Mouse (Mus musculus) forebrain, embryonic 10.5 days (tissue): ENCODE measurements around the gene Gm45261. TPM values are rescaled to one million over a fixed set of nuclear protein-coding genes. Genes with fewer than 3 reads are reported as not detected.

Source experiments
- DNase-seq: peaks from one replicate; pipeline ENCODE4 v3.0.0-alpha.2; 2017; ENCODE audit warnings: low spot score; ENCODE audit errors: extremely low spot score
- H3K27ac ChIP-seq: fragments of 300-500 bp; sonication (generic); 2 replicates; pipeline ENCODE4 v1.5.1; 2016; ENCODE audit warnings: mild to moderate bottlenecking
- H3K27me3 ChIP-seq: fragments of 300-500 bp; sonication (generic); 2 replicates; pipeline ENCODE4 v1.6.1; 2016; ENCODE audit warnings: mild to moderate bottlenecking; ENCODE audit not compliant: poor library complexity, severe bottlenecking
- H3K36me3 ChIP-seq: fragments of 300-500 bp; sonication (generic); replicated peaks from 2 replicates; pipeline ENCODE4 v1.6.1; 2016; ENCODE audit warnings: mild to moderate bottlenecking, moderate library complexity
- H3K4me1 ChIP-seq: fragments of 300-500 bp; sonication (generic); 2 replicates; pipeline ENCODE4 v1.6.1; 2016
- H3K4me3 ChIP-seq: fragments of 300-500 bp; sonication (generic); 2 replicates; pipeline ENCODE4 v1.5.1; 2016; ENCODE audit warnings: mild to moderate bottlenecking, moderate library complexity
- H3K9me3 ChIP-seq: fragments of 300-500 bp; sonication (generic); 2 replicates; pipeline ENCODE4 v1.6.1; 2016; ENCODE audit warnings: mild to moderate bottlenecking, moderate library complexity
- WGBS: fragments of 180-500 bp; shearing (Covaris S2); methylation state at CpG from one replicate; pipeline ENCODE4 v1.1.7; 2016; 5-methylcytosine and 5-hydroxymethylcytosine counted together
- polyA plus RNA-seq: library from polyadenylated mRNA; unstranded; fragments of >200 nt; fragmentation: Nextera tagmentation; extraction: Ambion mirVana; gene quantifications from 2 replicates; pipeline ENCODE4 v1.2.1, GENCODE M21; 2016

Gene Gm45261
- polyA plus RNA-seq: not detected in 2 replicates

GRCm38 (mm10) chr1:80461348-80461747 is at the start of gene Gm45261:
Gene Gm45261, minus strand, starts transcription at chr1:80461448.
- H3K27ac ChIP-seq: no peak within 1 kb of the TSS
- no peak within 1 kb of the TSS for H3K4me3 ChIP-seq
- H3K36me3 ChIP-seq: no peaks in the 10 kb centered on the region
- H3K4me1 ChIP-seq: no peaks in the 10 kb centered on the region
- H3K9me3 ChIP-seq: no peaks in the 10 kb centered on the region
- no peaks in the 10 kb centered on the region for H3K27me3 ChIP-seq
- 83% methylated on average over 6 of the region's 6 CpGs for WGBS
- DNase-seq: no peak

DNA sequence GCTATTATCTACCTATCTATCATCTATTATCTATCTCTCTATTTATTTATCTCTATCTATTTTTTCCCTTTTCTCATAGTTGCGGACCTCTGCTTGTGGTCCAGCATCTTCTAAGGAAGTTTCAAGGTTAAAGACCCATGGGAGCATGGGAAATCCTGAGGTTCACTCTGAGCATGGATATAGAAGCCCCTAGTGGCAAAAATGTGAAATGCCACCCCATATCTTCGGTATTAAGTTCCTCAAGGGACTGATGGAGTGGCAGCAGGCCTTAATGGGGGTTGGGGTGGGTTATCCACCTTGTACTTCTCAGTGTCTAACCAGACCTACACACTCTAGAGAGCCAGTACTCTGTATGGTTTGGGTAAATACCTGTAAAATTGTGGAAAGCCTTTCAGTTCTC is 43.5 kb upstream of the Gm45261 start:
- Histone ChIP-seq H3K27ac (no peak overlapping the region), H3K4me1 (no peaks in the 10 kb centered on the region), H3K4me3 (no peak overlapping the region), H3K9me3 (no peaks in the 10 kb centered on the region), H3K36me3 (no peaks in the 10 kb centered on the region), H3K27me3 (no peaks in the 10 kb centered on the region)
- no peak for DNase-seq
- WGBS: 88% methylated on average over 2 of the region's 2 CpGs

DNA sequence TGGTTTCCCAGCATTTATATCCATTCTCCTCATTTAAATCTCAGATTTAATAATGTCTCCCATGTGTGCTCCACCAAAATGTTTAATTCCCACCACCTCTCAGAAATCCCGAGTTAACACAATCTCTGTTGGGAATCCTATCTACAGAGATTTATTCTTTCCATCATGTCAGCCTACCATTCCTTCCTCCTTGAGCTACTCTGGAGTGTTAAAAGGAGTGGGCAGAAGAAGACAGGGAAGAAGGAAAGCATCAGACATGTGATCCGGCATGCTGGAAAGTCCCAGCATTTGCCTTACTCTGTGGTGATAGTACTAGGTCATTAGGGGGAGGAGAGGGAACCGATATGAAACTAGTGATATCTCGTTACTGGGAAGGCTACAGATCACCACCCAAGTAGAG is 42.8 kb upstream of the Gm45261 start:
- no peaks in the 10 kb centered on the region for H3K27me3 ChIP-seq
- no peaks in the 10 kb centered on the region for H3K36me3 ChIP-seq
- no peaks in the 10 kb centered on the region for H3K4me1 ChIP-seq
- H3K27ac ChIP-seq: no peak overlapping the region
- no peak for DNase-seq
- 97% methylated on average over 4 of the region's 4 CpGs for WGBS
- no peak overlapping the region for H3K4me3 ChIP-seq
- H3K9me3 ChIP-seq: no peaks in the 10 kb centered on the region

DNA sequence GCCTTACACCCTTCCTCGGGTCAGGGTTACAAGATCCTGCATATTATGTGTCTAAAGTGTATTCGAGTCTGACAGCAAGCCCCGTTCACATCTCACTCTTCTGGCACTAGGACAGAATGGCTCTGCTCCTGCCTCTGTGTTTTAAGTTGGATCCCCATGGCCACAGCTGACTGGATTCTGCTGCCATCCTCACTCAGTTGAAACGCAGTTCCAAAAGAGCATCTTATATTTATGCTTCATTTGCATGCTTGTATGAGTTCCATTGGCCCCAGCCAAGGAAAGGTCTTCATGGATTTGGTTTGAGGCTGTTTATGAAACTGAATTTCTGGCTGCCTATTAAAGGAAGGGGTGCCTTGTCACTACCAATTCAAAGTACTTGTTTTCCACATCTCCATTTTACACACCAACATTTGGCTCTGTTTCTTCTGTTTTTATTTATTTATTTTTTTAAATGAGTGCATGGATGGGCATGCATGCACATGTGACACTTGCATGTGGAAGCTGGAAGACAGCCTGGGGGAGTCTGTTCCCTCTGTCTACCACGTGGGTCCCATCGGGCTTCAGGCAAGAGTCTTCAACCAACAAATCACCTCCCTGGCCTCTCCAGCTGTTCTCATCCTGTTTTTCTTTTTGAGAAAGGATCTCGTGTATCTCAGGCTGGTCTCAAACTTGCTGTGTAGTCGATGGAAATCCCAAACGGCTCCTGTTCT is 41.4 kb upstream of the Gm45261 start:
- no peaks in the 10 kb centered on the region for H3K4me1 ChIP-seq
- no peak overlapping the region for H3K4me3 ChIP-seq
- no peaks in the 10 kb centered on the region for H3K36me3 ChIP-seq
- no peak for DNase-seq
- 89% methylated on average over 9 of the region's 9 CpGs for WGBS
- H3K27me3 ChIP-seq: no peaks in the 10 kb centered on the region
- H3K27ac ChIP-seq: no peak overlapping the region
- H3K9me3 ChIP-seq: no peaks in the 10 kb centered on the region

- DNase-seq: no peak
- 91% methylated on average over 7 of the region's 7 CpGs for WGBS
- Histone ChIP-seq H3K36me3 (no peaks in the 10 kb centered on the region), H3K9me3 (no peaks in the 10 kb centered on the region), H3K4me1 (no peaks in the 10 kb centered on the region), H3K27me3 (no peaks in the 10 kb centered on the region), H3K4me3 (no peak overlapping the region), H3K27ac (no peak overlapping the region)
Observed at GRCm38 (mm10) chr1:80499264-80499663, 38.0 kb upstream of the Gm45261 start.

- DNase-seq: no peak
- H3K27ac ChIP-seq: no peak overlapping the region
- H3K4me3 ChIP-seq: no peak overlapping the region
- no peaks in the 10 kb centered on the region for H3K27me3 ChIP-seq
- no peaks in the 10 kb centered on the region for H3K9me3 ChIP-seq
- H3K4me1 ChIP-seq: no peaks in the 10 kb centered on the region
- H3K36me3 ChIP-seq: no peaks in the 10 kb centered on the region
- 89% methylated on average over 4 of the region's 4 CpGs for WGBS
Observed at GRCm38 (mm10) chr1:80496360-80496759, 35.1 kb upstream of the Gm45261 start.

GRCm38 (mm10) chr1:80483419-80483818 is 22.2 kb upstream of the Gm45261 start:
- Histone ChIP-seq H3K27me3 (no peaks in the 10 kb centered on the region), H3K4me1 (peaks cover 6% of the 10 kb centered on the region; the same call in 1 of the 2 replicates), H3K27ac (no peak overlapping the region), H3K9me3 (no peaks in the 10 kb centered on the region), H3K36me3 (no peaks in the 10 kb centered on the region), H3K4me3 (no peak overlapping the region)
- DNase-seq: no peak
- WGBS: 92% methylated on average over 5 of the region's 5 CpGs

GRCm38 (mm10) chr1:80474942-80475341 is 13.7 kb upstream of the Gm45261 start:
- Histone ChIP-seq H3K27ac (no peak overlapping the region), H3K27me3 (no peaks in the 10 kb centered on the region), H3K4me1 (no peaks in the 10 kb centered on the region), H3K9me3 (no peaks in the 10 kb centered on the region), H3K36me3 (no peaks in the 10 kb centered on the region), H3K4me3 (no peak overlapping the region)
- DNase-seq: no peak
- 84% methylated on average over 1 of the region's 1 CpGs for WGBS

DNA sequence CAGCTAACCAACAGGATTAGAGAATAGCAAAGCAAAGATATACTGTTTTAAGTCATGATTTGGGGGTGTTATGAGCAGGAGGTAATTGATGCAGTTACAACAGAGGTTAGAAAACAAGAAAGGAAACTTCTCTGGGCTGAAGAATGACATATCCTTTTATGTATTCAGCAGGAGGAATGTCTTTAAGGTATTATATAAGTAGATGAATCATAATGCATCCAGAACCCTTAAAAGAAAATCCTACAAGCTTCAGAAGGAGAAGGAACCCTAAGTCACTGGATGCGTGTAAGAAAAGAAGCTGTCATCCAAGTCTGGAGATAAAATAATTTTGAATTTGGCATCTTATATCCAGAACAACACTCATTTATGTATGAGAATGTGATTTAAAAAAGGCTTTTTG is 11.1 kb upstream of the Gm45261 start:
- no peaks in the 10 kb centered on the region for H3K9me3 ChIP-seq
- H3K27me3 ChIP-seq: no peaks in the 10 kb centered on the region
- no peak for DNase-seq
- no peaks in the 10 kb centered on the region for H3K4me1 ChIP-seq
- no peaks in the 10 kb centered on the region for H3K36me3 ChIP-seq
- no peak overlapping the region for H3K27ac ChIP-seq
- 98% methylated on average over 1 of the region's 1 CpGs for WGBS
- no peak overlapping the region for H3K4me3 ChIP-seq

- Histone ChIP-seq H3K4me1 (no peaks in the 10 kb centered on the region), H3K4me3 (no peak overlapping the region), H3K9me3 (no peaks in the 10 kb centered on the region), H3K36me3 (no peaks in the 10 kb centered on the region), H3K27me3 (no peaks in the 10 kb centered on the region), H3K27ac (no peak overlapping the region)
- WGBS: 81% methylated on average over 1 of the region's 1 CpGs
- no peak for DNase-seq
Observed at GRCm38 (mm10) chr1:80459923-80460322, 1.3 kb downstream of the Gm45261 start.

GRCm38 (mm10) chr1:80459477-80459876 is 1.8 kb downstream of the Gm45261 start:
- Histone ChIP-seq H3K4me1 (no peaks in the 10 kb centered on the region), H3K36me3 (no peaks in the 10 kb centered on the region), H3K27ac (no peak overlapping the region), H3K9me3 (no peaks in the 10 kb centered on the region), H3K4me3 (no peak overlapping the region), H3K27me3 (no peaks in the 10 kb centered on the region)
- no peak for DNase-seq

DNA sequence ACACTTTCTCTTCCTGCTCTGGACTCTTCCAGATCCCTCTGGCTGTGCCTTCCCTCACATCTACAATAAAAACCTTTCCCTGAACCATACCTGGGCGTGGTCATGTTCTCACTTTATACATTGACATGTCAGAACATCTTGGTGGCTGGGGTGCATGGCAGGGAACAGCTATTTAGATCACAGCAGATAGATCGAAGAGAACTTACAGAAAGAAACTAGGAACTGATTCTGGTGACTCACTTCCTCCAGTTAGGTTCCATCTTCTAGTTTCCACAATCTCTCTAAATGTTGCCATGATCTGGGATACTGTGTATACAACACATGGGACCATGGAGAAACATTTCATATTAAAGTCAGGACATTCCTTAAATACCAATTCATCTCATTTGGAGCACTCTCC is 7.3 kb downstream of the Gm45261 start:
- Histone ChIP-seq H3K4me1 (no peaks in the 10 kb centered on the region), H3K4me3 (no peak overlapping the region), H3K36me3 (no peaks in the 10 kb centered on the region), H3K27me3 (no peaks in the 10 kb centered on the region), H3K27ac (no peak overlapping the region), H3K9me3 (no peaks in the 10 kb centered on the region)
- 82% methylated on average over 2 of the region's 2 CpGs for whole genome bisulfite sequencing
- DNase-seq: no peak

DNA sequence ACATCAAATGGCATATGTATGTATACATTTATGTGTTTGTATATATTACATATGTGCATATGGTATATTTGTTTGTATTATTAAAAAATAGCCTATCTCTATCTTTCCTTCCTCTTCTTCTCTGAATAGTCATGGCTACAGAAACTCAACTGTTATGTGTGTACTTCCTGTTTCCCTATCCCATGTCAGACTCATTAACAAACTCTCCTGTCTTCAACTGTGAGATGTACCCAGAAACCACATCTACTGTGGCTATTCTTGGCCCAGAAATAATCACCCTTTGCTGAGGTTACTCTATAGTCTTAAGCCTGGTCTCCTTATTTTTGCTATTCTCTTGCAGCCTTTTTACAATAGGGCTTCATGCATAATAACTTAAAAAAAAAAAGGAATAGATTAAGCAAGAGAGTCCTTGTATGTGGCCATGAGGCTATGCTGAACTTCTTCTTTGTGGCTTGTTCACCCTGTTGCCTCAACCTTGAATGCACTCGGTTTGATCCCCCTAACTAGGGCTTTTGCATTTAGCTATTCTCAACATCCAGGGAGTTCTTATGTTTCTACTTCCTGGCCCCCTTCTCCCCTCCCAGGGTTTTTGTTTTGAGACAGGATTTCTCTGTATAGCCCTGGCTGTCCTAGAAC is 9.2 kb downstream of the Gm45261 start:
- no peak for DNase-seq
- Histone ChIP-seq H3K4me1 (no peaks in the 10 kb centered on the region), H3K27me3 (no peaks in the 10 kb centered on the region), H3K36me3 (no peaks in the 10 kb centered on the region), H3K27ac (no peak overlapping the region), H3K9me3 (no peaks in the 10 kb centered on the region), H3K4me3 (no peak overlapping the region)
- 82% methylated on average over 1 of the region's 1 CpGs for WGBS
